Mouse (Mus musculus): Measurements from ENCODE around the gene Ripk1.
A peak's percentile ranks its signal among the peaks of the same experiment; 100 is the strongest.
"Not testable (repeated sequence)": the region's sequence is repeated elsewhere in the genome, so short reads cannot be mapped to it uniquely, and the experiment has no call there.

Ripk1 gene

GRCm38 (mm10) chr13:34038056-34038432 lies 35.9 kb downstream of the Ripk1 start:
- DNase-seq (ENCODE audit: low read depth, low spot score) = peak; percentile 24

GRCm38 (mm10) chr13:34038901-34039341 lies 36.8 kb downstream of the Ripk1 start:
- no peak for DNase-seq (ENCODE audit: low read depth, low spot score)

DNA sequence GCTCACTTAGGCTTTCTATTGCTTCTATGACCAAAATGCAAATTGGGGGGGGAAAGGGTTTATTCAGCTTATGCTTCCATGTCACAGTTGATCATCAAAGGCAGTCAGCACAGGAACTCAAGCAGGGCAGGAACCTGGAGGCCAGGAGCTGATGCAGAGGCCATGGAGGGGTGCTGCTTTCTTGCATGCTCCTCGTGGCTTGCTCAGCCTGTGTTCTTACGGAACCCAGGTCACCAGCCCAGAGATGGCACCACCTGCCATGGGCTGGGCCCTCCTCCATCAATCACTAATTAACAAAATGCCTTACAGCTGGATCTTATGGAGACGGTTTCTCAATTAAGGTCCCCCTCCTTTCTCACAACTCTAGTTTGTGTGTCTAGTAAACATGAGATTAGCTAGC lies 37.9 kb downstream of the Ripk1 start:
- no peak for DNase-seq (ENCODE audit: low read depth, low spot score)

GRCm38 (mm10) chr13:34043716-34044393 lies 41.7 kb downstream of the Ripk1 start:
- no peak for DNase-seq (ENCODE audit: low read depth, low spot score)

DNA sequence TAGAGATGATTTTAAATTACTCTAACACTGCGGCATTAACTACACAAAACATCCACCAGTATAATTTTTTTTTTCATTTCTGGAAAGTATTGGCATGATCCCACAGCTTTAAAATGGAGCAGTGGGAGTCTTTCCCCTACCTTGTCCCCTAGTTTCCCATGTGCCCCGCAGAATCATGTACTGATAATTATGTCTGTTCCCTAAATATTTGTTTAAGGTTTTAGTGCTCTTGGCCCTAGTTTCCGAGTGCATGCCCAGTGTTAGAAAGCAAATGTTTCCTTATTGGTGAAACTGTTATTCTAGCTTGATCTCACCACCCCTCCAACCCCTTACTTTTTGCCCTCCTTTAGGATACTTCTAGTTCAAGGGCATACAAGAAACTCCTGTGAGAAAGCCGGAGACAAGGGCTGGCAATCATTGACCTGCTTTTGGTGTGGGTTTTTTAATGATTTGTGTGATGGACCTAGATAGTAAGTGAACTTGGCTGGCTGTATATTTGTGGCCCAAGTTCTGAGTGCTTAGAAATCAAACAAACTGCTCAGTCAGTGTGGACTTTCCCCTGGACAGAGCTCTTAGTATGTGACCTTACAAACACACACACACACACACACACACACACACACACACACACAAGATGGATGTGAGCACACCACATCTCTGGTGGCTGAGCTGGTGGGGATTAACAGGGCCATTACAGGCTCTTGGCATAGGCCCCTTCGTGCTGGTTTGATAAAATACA lies 43.5 kb downstream of the Ripk1 start:
- DNase-seq (ENCODE audit: low read depth, low spot score) = no peak

- DNase-seq (ENCODE audit: low read depth, low spot score) = peak; percentile 78
These were observed 44.4 kb downstream of the Ripk1 start for GRCm38 (mm10) chr13:34046421-34047012.

DNA sequence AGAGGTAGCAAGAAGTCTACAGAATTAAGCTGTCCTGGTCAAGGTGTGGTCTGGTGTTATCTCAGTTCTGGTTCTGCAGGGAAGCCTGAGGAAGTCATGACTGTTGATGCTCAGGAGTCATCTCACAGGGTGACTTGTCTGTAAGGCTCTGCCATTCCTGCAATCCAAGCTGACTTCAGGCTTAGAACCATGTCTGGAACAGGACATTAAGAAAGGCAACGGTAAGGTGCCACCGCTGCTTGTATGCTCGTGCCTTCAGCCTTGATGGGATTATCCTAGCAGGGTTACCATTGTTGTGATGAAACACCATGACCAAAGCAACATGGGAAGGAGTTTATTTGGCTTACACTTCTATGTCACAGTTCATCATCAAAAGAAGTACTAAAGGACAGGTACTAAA lies 45.4 kb downstream of the Ripk1 start:
- DNase-seq (ENCODE audit: low read depth, low spot score) = no peak

DNA sequence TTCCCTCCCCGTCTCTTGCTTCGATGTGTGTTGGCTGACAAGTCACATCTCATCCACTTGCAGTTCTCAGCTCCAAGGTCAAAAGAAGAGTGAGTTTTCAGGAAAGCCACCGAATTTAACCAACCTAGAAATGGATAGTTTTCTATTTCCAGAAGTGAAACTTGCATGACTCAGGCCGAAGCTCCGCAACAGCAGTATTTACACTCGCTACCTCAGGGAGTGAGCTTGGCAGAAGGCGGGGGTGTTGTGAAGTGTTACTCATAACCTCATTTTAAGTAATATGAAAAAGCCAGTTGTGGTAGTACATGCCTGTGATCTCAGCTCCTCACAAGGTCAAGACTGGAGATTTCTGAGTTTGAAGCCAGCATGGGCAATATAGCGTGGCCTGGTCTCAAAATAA lies 48.3 kb downstream of the Ripk1 start:
- no peak for DNase-seq (ENCODE audit: low read depth, low spot score)

DNA sequence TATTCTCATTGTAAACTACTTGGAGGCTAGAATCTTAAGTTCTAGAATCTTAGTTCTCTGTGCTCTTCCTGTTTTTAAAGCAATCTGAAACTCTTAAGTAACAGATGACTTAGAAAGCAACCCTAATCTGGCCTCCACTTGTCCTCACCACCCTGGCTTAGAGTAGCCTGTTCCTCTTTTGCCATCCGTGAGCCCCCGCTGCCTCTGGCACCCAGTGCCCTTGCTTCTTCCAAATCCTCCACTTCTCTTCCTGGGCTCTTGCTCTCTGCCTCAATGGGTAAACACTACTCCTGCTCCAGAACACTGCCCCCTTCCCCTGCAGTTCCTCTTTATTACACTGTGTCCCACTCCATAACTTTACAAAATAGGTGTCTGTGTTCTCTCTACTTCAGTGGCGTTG lies 49.5 kb downstream of the Ripk1 start:
- no peak for DNase-seq (ENCODE audit: low read depth, low spot score)

GRCm38 (mm10) chr13:34053673-34054282 lies 51.6 kb downstream of the Ripk1 start:
- DNase-seq (ENCODE audit: low read depth, low spot score) = no peak

DNA sequence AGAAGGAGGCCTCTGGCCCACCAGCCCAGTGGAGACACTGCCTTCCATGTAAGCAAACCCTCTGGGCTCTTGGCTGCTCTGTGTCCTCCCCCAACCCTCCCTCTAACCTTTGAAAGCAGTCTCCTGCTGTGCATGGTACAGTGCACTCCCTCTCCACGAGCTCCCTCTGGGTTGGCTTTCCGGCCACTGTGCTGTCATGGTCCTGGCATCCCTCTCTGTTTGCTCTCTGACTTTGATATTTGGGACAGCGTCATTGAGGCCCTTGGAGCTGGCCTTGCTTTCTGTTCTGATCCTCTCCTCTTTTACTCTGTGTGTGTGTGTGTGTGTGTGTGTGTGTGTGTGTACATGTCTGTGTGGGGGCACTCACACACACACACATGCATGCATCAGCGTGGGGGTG lies 52.2 kb downstream of the Ripk1 start:
- DNase-seq (ENCODE audit: low read depth, low spot score) = no peak

GRCm38 (mm10) chr13:34054983-34055382 lies 52.8 kb downstream of the Ripk1 start:
- DNase-seq (ENCODE audit: low read depth, low spot score) = no peak

- DNase-seq (ENCODE audit: low read depth, low spot score) = no peak
These were observed 55.1 kb downstream of the Ripk1 start for GRCm38 (mm10) chr13:34057252-34057651.

DNA sequence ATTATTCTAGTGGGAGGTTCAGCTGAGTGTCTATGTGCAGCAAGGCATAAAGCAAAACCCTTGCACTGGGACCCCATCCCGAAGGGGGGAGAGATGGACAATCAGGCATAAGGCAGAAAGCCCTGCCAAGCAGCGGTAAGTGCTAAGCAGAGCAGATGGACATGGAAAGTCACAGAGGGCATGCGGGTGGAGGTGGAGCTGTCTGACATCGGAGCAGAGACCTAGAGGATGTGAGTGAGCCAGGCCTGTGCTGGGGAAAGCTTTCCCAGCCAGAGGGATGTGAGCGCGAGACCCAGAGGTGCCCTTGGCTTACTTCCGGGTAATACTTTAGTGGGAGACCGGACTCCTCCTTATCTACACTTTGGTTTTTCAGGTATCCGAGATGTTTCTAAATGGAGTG lies 57.9 kb downstream of the Ripk1 start:
- no peak for DNase-seq (ENCODE audit: low read depth, low spot score)

DNA sequence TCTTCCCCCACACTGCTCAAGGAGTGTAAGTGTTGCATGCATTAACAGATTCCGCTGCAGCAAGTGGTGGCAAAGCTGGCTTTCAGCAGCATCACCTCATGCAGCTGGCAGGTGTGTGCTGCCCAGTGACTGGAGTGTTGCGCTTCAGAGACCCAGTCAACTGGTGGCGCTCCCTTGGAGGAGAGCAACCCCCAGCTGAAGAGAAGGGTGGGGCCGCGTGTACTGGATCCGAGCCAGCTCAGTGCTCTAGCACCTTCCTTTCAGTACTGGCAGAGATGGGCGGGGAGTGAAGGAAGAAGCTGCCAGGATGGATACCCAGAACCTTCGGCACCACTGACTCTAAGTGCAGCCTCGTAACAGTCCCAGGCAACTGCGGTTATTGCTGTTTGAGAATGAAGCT lies 60.3 kb downstream of the Ripk1 start:
- DNase-seq (ENCODE audit: low read depth, low spot score) = no peak

DNA sequence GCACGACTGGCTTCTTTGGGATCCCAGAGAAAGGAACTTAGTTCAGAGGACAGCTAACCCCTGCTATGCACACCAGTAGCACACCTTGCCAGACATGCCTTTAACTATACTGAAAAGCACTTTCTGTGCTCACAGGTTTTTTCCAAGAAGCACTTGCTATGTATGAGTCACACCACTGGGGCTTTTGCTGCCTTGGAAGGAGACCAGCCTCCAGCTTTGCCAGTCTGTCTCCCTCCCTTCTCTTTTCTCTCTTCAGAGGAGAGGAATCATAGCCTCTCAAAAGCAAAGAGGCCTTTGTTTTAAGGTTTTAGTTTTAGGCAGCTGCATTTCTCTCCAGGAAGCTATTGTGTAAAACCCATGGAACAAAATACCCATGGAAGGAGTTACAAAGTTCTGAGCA lies 64.2 kb downstream of the Ripk1 start:
- DNase-seq (ENCODE audit: low read depth, low spot score) = no peak

DNA sequence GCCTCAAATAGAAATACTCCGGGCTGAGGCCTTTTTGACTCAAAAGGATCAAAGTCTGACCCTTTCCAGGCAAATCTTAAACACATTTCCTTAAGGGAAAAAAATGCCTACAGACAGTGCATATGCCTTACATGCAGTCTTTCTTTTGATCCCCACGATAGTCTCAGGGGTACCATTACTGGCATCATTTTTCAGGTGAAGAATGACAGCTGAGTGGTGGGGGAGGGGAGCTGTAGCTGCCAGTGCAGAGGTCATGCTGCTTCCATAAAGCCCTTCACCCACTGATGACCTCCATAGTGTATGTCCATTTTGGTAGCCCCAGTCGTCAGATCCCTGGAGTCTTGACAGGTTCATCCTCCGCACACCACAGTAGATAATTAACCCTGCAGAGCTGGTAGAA lies 68.1 kb downstream of the Ripk1 start:
- DNase-seq (ENCODE audit: low read depth, low spot score) = no peak

DNA sequence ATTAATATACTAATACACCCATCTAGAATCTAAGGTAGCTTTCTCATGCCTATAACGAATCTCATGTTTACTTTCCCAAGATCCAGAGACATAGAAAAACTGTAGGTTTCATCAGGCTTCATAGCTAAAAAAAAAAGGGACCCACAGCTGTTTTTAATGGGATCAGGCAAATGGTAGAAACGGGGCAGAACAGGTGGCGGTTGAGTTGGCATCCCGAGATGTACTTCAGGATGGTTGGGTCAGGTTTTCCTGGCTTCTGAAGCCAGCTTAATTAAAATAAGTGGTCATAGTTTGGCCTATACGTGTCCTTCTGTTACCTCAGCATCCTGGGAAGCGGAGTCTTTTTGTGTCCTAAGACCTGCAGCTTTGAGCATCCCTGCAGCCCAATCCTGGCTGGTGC lies 69.7 kb downstream of the Ripk1 start:
- DNase-seq (ENCODE audit: low read depth, low spot score) = no peak

GRCm38 (mm10) chr13:34072847-34073246 lies 70.7 kb downstream of the Ripk1 start:
- no peak for DNase-seq (ENCODE audit: low read depth, low spot score)

- not testable (repeated sequence) for DNase-seq (ENCODE audit: low read depth, low spot score)
These were observed 72.3 kb downstream of the Ripk1 start for GRCm38 (mm10) chr13:34074441-34074840.

GRCm38 (mm10) chr13:34075893-34076292 lies 73.7 kb downstream of the Ripk1 start:
- not testable (repeated sequence) for DNase-seq (ENCODE audit: low read depth, low spot score)
